Mouse (Mus musculus) spleen, postnatal 36 days (tissue): ENCODE results near the gene Gse1.
"Not testable (repeated sequence)": the region's sequence is repeated elsewhere in the genome, so short reads cannot be mapped to it uniquely, and the experiment has no call there.

Experiments
- DNase-seq, 2 experiments: peaks; one replicate each; pipeline ENCODE4 v3.0.0; 2022; ENCODE audit warnings: low spot score in 2 of 2, mixed read lengths in 1 of 2

The Gse1 gene

GRCm38 (mm10) chr8:120344166-120344565 lies 115.9 kb downstream of the Gse1 start:
- no peak for DNase-seq

GRCm38 (mm10) chr8:120344583-120344982 lies 116.3 kb downstream of the Gse1 start:
- DNase-seq: no peak

- no peak for DNase-seq
Observed at GRCm38 (mm10) chr8:120347734-120348341, 119.6 kb downstream of the Gse1 start.

GRCm38 (mm10) chr8:120348922-120349321 lies 120.7 kb downstream of the Gse1 start:
- no peak for DNase-seq

- no peak for DNase-seq
Observed at GRCm38 (mm10) chr8:120351332-120352071, 123.2 kb downstream of the Gse1 start.

GRCm38 (mm10) chr8:120352096-120352495 lies 123.8 kb downstream of the Gse1 start:
- DNase-seq: no peak

- no peak for DNase-seq
Observed at GRCm38 (mm10) chr8:120356067-120356466, 127.8 kb downstream of the Gse1 start.

GRCm38 (mm10) chr8:120357504-120357903 lies 129.2 kb downstream of the Gse1 start:
- DNase-seq: no peak

- DNase-seq: no peak
Observed at GRCm38 (mm10) chr8:120361301-120361700, 133.0 kb downstream of the Gse1 start.

GRCm38 (mm10) chr8:120363552-120364071 lies 135.4 kb downstream of the Gse1 start:
- peak; percentile 24 to 37 for DNase-seq

- DNase-seq: peak in 1 of 2 experiments; percentile 42
Observed at GRCm38 (mm10) chr8:120364093-120364725, 136.0 kb downstream of the Gse1 start.

- no peak for DNase-seq
Observed at GRCm38 (mm10) chr8:120366840-120367239, 138.6 kb downstream of the Gse1 start.

GRCm38 (mm10) chr8:120368191-120368590 lies 139.9 kb downstream of the Gse1 start:
- not testable (repeated sequence) for DNase-seq

GRCm38 (mm10) chr8:120368814-120369649 lies 140.8 kb downstream of the Gse1 start:
- DNase-seq: peak; percentile 89

- DNase-seq: peak; percentile 69 to 82
Observed at GRCm38 (mm10) chr8:120369956-120370355, 141.7 kb downstream of the Gse1 start.

- peak in 1 of 2 experiments; percentile 43 for DNase-seq
Observed at GRCm38 (mm10) chr8:120370461-120370860, 142.2 kb downstream of the Gse1 start.

- DNase-seq: no peak
Observed at GRCm38 (mm10) chr8:120371146-120371545, 142.9 kb downstream of the Gse1 start.

- DNase-seq: peak; percentile 74 to 82
Observed at GRCm38 (mm10) chr8:120371725-120372457, 143.6 kb downstream of the Gse1 start.

GRCm38 (mm10) chr8:120372684-120373083 lies 144.4 kb downstream of the Gse1 start:
- no peak for DNase-seq

- DNase-seq: no peak
Observed at GRCm38 (mm10) chr8:120373621-120374020, 145.4 kb downstream of the Gse1 start.

GRCm38 (mm10) chr8:120374070-120374469 lies 145.8 kb downstream of the Gse1 start:
- no peak for DNase-seq
